Mouse (Mus musculus): ENCODE measurements at regions not wholly inside any gene's neighbourhood (a gene's known extent, or its start where the extent isn't known, plus 50 kb on each side); places are given as distances from the start of the nearest gene placed in this dataset.

DNA sequence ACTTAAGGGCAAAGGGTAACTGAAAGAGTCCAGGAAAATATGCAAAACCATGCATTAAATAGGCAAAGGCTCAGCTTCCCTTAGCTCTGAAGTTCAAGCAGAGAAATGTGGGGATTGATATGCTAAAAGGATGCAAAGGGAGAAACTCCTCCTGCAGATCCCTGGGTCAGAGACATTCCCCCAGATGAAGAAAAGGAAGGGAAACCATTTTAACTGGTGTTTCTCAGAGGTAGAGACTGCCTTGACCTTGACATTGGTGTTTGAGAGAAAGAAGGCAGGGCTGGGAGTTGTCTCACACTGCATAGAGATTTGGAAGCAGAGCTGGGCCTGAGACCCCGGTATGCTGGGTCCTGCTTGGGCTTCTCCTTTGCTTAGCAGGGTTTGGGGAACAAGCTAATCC is 155.8 kb upstream of the 4930535I16Rik start:
- DNase-seq (ENCODE audit: low spot score): no peak

DNA sequence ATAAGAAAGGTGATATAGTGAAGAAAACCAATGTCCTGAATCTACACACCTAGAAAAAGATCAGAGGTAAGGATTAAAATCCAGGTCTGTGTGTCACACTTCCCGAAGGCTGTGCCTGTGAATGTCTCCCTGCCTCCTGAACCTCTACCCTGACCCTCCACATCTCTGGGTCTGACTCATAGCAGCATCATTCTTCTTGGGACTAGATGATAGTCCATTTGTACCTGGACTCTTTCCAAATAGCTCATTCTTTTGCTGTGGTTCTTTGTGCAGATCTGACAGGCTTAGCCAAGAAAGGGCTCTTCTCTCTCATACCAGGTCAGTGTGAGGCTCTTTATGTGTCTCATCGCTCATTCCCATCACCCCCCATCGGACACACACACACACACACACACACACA is 146.8 kb upstream of the 4930535I16Rik start:
- DNase-seq (ENCODE audit: low spot score): no peak

DNA sequence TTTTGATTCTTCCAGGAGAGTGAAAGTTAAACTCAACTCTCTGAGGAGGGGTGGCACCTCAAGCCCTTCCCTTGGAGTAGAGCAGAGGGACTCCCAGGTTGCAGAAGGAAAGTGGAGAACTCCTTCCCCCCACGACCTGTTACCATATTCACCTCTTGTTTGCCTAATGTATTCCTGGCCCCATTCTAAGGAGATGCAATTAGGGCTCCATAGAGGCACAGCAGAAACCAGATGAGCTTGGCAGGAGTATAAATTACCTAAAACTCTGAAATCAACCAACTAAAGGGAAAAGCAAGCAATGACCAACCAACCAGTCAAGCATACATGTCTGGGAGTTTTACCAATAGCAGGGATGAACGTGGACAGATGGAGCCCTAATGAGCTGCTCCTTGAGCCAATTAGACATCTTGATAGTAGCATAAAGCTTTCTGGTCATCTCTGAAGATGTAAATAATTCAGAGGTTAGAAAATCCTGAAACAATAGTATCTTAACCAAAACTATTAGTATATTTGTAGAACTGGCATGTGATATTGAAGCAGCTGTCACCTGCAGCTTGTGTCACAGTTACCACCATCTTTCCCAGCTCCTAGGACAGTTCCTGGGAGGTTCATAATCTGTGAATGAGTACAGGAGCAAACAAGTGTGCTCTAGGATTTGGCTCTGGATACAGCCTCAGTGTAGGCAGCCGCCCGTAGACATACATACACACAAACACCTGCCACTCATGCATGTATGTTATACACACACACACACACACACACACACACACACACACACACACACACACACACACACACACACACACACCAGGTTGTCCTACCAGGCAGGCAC is 145.7 kb upstream of the 4930535I16Rik start:
- no peak for DNase-seq (ENCODE audit: low spot score)

DNA sequence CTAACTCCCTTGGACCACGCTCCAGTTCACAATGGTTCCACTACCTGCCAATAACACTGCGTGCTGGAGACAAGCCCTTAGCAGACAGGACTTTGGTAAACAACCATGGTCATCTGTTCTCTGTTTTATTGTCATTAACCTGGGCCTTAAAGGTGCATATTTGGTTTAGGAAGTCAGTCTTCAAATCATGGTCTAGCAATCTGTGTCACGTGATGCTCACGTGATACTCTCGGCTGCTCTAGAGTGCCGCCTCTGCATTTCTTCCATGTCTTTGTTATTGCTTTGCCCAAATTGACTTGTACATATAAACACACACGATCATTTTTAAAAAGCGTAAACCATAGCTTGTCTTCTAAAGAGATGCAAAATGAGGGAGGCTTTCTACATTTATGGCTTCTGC is 139.8 kb upstream of the 4930535I16Rik start:
- DNase-seq (ENCODE audit: low spot score): no peak

DNA sequence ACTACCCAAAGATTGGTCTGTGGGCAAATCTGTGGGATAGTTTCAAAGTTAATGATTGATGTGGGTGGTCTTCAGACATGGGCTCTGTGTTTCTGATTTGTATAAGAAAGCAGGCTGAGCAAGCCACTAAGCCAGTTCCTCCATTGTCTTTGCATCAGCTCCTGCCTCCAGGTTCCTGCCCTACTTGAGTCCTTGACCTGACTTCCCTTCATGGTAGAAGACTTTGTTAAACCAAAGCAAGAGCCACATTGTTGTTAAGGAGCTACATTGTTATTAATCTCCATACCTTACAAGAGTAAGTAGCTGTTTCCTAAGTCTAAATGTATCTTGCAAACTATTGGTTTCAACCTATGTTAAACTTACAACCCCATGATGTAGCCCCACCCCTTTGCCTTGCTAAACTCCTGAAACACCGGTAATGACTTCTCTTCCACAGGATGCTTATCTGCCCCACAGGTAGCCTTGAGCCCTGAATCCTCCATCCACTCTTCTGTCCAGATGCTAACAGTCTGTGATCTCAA is 136.5 kb upstream of the 4930535I16Rik start:
- DNase-seq (ENCODE audit: low spot score): no peak

DNA sequence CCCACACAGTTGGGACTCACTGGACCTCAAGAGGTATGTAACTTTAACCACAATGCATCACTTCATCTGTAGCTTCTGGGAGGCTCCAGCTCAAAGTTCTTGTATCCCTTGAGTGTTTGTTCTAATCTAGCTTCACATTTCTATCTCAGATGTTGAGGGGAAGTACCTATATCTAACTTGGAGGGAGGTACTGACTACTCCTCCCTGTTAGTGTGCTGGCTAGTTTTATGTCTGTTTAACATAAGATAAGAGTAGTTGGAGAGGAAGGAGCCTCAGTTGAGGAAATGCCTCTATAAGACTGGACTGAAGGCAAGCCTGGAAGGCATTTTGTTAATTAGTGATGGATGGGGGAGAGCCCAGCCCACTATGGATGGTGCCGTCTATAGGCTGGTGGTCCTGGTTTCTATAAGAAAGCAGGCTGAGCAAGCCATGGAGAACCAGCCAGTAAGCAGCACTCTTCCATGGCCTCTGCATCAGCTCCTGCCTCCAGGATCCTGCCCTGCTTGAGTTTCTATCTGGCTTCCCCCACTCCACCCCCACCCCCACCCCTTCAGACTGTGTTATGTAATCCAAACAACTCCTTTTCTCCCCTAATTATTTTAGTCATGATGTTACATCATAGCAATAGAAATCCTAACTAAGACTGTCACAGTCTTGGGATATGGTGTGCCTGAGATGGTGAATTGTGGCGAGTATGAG is 135.7 kb upstream of the 4930535I16Rik start:
- no peak for DNase-seq (ENCODE audit: low spot score)

DNA sequence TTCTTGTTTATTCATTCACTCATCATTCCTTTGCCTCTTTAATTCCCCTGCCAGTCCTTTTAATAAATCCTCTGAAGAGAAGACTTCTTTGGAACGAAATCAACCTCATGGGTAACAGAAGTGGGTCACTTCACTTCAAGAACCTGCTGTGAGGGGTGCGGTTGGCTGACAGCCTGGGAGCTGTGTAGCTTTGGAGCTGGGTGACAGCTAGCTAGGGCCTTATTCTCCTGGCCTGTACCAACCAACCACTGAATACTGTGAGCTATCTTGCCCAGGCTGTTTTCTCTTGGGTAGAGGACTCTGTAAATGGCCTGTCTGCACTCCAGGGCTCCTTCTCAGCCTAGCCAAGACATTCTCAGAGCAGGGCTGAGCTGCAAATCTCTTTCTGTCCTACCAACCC is 134.6 kb upstream of the 4930535I16Rik start:
- DNase-seq (ENCODE audit: low spot score): no peak

DNA sequence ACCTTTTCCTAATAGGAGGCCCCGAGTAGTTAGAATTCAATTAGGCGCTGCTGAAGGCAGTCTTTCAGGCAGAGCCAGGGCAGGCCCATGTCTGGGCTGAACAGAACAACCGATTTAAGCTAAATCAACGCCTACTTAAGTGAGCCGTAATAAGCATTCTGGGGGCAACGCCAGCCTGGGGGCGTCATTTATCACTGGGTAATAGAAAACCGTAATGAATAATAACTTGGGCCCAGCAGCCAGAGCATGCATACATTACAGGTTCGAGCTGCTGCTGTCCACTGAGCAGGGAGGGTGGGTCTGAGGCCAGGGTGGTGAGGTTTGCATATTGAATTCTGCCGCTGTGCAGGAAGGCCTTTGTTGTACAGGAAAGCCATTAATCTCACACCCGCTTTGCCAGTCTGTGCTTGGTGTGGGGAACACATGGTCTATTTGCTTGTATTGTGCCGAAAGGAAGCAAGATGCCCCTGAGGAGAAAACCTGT is 130.6 kb upstream of the 4930535I16Rik start:
- DNase-seq (ENCODE audit: low spot score): no peak

DNA sequence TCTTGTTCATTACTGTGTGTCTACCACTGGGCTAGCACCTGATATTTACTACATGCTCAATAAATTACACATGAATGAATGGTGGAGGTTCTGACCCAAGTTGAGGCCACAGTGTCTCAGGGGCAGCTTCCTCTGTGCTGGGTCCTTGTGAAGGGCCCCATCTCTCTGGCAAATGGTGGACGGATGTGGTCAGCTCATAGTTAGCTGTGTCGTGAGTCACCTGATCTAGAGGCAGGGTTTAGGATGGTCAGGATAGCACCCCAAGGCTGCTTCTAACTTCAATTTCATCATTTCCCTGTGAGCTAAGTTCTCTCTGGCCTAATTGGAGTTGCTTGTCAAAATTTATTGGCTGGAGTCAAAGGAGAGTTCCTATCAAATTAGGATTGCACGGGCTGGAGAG is 130.1 kb upstream of the 4930535I16Rik start:
- DNase-seq (ENCODE audit: low spot score): no peak

DNA sequence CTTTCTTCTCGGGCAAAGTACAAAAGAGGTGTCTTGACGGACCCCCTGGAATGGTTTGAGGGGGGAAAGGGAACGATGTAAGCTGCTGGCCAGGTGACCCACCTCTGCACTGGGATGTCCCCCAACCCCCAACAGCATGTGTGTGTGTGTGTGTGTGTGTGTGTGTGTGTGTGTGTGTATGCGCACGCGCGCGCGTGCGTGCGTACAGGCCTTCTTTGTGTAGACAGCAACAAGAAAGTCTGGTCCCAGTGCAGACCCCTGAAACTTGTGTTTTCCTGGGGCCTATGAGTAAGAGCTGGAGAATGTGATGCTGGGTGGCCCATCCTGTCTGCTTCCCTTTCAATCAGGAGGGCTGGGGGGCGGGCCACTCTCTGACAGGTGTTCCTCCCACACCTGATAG is 118.7 kb upstream of the 4930535I16Rik start:
- DNase-seq (ENCODE audit: low spot score): no peak

DNA sequence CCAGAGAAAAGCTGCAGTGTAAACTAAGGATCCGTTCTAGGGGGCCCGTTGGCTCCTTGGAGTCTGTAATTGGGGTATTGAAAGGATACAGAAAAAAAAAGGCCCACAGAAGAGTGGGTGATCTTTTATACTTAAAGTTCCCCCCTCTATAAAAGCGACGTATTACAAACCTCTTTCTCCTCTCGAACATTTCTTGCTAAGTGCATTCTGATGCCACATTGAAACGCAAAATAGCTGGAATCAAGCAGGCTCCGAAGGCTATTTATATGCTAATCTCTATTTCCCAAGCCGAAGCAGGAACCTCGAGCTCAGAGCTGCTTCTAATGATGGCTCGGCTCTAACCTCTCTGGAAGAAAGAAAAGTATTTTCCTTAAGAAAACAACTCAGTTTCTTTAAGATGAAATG is 117.8 kb upstream of the 4930535I16Rik start:
- no peak for DNase-seq (ENCODE audit: low spot score)

DNA sequence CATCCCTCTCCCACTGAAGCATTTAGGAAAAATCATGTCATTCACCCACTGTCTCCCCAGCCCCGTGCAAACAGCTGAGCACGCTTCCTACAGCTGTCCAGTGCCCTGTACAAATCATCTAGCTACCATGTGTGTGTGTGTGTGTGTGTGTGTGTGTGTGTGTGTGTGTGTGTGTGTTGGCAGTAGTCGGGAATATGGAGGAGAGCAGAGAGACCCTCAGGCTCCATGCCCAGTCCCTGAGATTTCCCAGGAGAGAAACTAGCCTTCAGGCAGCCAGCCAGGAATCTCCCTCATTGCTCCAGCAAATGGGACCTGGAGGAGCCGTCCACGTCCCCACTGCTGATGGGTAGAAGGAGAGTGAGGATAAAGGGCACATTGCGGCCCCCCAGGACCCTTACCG is 117.4 kb upstream of the 4930535I16Rik start:
- DNase-seq (ENCODE audit: low spot score): no peak

DNA sequence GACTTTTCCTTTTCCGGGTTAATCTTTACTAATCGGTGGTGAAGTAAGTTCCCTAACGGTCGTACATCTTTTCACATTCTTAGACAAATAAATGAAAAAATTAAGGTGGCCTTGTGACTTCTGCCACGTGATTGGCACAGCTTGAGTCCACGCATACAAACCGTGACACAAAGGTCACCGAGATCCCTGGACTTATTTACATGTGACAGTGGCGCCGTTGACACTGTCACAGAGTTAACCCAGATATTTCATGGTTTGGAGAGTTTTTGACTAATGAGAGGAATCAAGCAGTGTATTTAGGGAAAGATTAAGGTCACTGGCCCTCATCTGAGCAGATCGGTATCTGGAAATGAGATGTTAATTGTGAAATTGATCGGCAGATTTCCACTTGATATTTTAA is 110.2 kb upstream of the 4930535I16Rik start:
- DNase-seq (ENCODE audit: low spot score): no peak

DNA sequence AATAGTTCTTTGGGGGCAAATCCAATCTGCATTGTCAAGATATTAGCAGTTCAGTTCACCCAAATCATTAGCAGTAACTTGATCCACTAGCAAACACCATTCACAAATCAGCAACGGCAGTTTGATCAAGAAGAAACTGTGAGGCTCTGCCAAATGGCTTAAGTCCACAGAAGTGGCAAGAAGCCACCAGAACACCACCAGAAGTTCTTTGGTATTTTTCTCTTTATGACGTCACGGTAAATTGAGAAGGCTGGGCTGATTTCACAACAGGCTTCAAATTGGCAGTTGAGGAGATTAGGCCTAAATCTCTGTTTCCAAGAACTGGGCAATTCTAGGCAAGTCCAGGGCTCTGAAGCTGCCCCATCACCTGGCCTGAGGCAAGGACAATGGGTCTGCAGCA is 98.6 kb upstream of the 4930535I16Rik start:
- no peak for DNase-seq (ENCODE audit: low spot score)

DNA sequence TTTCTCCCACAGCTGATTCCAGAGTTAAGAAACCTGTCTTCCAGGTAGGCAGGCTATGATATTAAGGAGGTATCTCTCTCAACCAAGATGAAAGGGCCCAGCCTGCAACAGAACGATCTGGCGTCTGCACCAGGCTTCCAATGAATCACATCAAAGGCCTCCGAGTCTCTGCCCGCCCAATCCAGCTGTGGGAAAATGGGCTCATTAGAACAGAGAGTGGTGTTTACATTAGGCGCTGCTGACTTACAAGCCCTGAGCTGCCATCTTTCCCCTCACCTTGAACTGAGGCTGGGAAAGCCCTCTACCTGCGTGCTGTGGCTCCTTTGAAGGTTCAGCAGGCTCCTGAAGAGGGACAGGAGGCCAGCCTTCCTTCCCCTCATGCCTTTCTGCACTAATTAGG is 97.5 kb upstream of the 4930535I16Rik start:
- no peak for DNase-seq (ENCODE audit: low spot score)

DNA sequence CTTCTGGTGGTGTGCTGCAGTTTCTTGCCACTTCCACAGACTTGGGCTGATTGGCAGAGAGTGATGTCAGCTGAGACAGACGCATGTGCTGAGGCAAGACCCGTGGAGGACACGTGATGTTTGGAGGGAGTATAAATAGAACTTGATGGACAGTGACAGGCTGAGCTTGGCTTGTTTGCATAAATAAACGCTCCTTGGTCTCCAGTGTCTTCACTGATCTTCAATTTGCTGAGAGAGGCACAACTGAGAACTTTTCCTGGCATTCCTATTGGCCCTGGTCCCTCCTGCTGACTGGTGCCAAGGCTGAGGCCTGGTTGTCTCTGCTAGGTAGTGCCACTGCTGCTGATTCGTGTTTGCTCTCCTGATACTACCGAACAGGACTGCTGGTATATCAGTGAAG is 94.6 kb upstream of the 4930535I16Rik start:
- DNase-seq (ENCODE audit: low spot score): no peak

DNA sequence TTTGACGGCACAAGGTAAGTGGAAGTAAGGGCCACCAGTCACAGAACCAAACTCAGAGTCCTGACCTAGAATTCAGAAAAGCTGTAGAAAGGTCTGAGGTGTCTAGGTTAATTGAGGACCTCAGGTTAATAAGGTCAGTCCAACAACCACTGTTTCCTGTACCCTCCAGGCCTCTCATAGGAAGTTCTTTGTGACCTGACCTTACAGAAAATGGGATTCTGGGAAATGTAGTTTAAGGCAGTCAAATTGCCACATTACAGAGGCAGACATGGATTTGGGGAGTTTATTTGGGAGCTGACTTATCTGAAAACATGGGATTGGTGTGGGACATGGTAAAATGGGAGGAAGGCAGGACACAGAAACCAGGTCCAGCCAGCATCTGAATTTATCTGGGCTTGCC is 90.9 kb upstream of the 4930535I16Rik start:
- no peak for DNase-seq (ENCODE audit: low spot score)

DNA sequence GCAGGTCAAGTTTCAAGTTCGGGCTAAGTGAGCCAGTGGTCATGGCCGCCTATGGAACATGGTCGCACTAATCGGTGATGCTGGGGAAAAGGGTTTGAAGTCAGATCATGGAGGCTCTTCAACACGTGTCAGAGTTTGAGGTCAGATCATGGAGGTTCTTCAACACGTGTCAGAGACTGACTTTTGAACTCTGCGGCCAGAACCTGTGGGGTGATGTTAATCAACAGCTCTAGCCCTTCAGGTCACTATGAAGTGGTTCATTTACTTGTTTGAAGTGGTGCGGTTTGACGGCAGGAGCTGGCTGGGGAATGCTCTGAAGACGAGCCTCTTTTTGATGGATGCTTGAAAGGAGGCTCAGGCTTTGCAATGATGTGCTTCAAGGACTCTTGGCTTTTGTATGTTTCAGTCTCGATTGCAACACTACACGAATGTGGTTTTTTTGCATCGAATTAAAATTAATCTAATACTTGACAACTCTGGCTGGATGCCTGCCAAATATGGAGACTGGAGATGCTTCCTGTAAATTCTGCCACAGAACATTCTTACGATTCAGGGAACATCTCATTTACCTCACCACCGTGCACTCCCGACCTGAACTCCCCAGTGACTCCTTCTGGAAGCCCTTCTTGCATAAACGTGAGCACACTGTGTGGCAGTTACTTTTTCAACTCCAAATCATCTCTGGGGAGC is 87.9 kb upstream of the 4930535I16Rik start:
- no peak for DNase-seq (ENCODE audit: low spot score)

DNA sequence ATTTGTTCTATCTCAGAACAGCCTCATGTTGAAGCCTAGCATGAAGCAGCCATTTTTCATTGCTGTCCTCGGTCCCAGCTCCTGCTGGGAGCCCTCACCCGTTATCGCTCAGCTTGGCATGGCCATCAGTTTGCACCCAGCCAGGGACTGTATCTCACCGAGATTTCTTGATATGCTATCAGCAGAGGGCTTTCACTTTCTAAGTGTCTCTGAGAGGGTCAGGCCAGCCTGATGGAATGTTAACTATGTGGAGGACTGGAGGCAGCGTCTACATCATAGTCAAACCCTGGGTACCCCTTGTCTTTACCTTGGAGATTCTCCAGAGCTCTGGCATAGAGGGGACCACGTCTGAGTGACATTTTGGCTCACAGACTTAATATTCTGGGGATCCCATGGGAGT is 84.9 kb upstream of the 4930535I16Rik start:
- DNase-seq (ENCODE audit: low spot score): no peak

DNA sequence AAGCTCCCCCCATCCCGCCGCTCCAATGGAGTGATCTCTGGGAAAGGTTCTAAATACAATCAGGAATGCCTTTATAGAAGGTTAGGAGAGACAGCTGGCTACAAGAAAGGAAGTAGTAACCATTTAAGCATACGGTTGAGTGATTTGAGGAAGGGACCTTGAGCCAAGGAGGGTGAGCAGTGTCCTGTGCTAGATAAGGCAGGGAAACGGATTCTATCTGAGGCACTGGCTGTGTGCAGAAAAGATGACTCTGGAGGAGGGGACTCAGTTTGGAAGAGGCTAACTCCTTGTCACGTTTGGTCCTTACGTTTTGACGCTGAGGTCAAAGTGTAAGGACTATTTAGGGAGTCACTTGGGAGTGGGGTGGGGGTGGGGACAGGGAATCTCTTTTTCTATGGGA is 84.3 kb upstream of the 4930535I16Rik start:
- no peak for DNase-seq (ENCODE audit: low spot score)

DNA sequence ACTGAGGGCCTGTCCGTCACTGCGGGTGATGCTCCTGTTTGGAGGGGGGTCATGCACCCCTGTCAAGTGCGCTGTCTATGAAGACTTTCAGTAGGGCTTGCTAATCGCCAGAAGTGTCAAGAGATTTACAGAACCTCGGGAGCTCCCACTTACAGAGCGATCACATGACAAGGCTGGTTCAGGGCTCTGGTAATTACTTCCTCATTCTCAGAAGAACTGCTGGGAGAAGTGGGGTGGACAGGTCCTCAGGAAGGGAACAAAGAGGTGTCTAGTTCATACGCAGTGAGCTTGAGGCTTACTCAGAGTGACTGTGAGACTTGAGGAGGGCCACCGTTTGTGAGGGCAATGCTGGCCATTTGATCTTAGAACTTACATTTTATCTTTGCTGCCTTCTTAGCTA is 78.0 kb upstream of the 4930535I16Rik start:
- DNase-seq (ENCODE audit: low spot score): no peak

DNA sequence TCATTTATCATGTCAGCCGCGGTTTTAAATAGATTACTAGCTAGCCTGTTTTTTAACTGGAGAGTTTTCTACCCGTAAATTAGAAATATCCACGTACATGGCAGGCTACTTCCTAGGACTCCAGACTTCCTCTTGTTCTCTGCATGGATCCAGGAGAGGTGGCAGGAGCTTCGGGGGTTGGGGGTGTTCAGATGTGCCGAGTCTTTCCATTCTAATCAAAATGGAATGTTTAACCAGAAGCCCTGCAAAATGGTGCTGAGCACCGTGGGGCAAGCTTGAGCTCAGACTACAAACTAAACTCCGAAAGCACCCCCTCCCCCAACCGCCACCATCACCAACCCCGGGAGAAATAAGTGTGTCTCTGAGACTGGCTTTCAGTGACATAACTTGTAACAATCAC is 73.4 kb upstream of the 4930535I16Rik start:
- no peak for DNase-seq (ENCODE audit: low spot score)

All from yolk sac, embryonic 10.5 days (tissue).